Mouse (Mus musculus): ENCODE measurements around the gene Bicc1.

DNA sequence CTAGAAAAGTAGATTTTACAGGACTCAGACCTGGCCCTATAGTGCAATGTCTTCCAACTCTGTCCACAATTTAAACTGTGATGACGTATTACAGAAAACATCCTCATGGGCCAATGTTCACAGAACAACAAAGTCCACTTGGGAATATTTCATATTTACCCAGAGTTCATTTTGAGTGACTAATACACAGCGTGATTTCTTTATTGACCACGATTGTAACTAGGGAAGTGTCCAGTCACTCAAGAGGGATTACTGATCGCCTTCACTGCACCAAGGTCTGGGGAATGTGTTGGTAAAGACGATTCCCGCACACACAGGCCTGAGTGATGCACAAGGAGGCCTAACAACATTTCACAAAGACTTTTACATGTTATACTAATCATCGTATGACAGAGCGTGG is 197.9 kb downstream of the Bicc1 start:
- TF ChIP-seq CTCF (conservative IDR thresholded peaks at IDR 0.05; ENCODE audit: low read length) (no peak), NANOG (IDR thresholded peaks at IDR 0.05; ENCODE audit: borderline replicate concordance, low read length) (no peak), POU5F1 (IDR thresholded peaks at IDR 0.05; ENCODE audit: borderline replicate concordance, low read length) (no peak)

All from E14TG2a.4 (cell line).